18 mouse cellular contexts compared by ENCODE assay signal in the genomic region with DNA sequence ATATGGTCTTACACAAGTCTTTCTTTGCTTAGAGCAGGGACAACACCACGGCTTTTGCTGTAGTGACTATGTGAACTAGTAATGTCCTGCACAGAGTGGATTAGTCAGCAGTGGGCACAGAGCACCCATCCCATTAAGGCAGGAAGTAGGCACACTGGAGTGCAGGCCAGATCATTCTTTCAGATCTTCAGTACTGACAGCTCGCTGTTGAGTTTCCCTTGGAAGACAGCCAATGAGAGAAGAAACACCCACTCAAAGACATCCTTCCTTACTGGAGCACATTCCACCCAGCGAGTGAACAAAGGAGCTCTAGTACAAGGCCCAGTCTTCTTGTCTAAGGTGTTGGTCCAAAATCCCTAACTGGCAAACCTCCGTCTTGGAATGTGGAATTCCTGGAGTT. TPM values are rescaled to one million over a fixed set of nuclear protein-coding genes. Genes with fewer than 3 reads are reported as not detected.
DNase-seq lines count a peak whose midpoint lies in the region; ATAC-seq lines count a peak whose summit lies in the region.
"Had no signal": no experiment of that assay in that cellular context is flagged by ENCODE, and none has a peak within 500 bp of the region (broad histone marks: within the 10 kb centered on the region; RNA-seq: fewer than 3 reads in every experiment).

No protein-coding gene starts in this region.

- ATAC-seq in lung, embryonic 16.5 days (ENCODE audit: low read depth): peak; percentile 63
- ATAC-seq in neural tube, embryonic 15.5 days (ENCODE audit: low FRiP score): no peak
- ATAC-seq: CD4-positive, CD25-positive, alpha-beta regulatory T cell, adult 4 months; midbrain, embryonic 15.5 days had no signal

- peaks cover 5% of the 10 kb centered on the region for H3K4me1 ChIP-seq in lung, embryonic 16.5 days (replicated peaks; ENCODE audit: control insufficient read depth, insufficient read depth, low read length)
- no peaks in the 10 kb centered on the region for H3K4me1 ChIP-seq in neural tube, embryonic 15.5 days
- H3K4me1 ChIP-seq: forebrain, embryonic 12.5 days; heart, embryonic 15.5 days; hindbrain, embryonic 10.5 days; limb, embryonic 12.5 days; liver, embryonic 13.5 days; midbrain, embryonic 15.5 days had no signal

- intact Hi-C loops in left cerebral cortex, postnatal 36 days (cut with DNase I): no loop called here

- peak; percentile 8 for DNase-seq in kidney, postnatal 14 days
- no peak for DNase-seq in kidney, postnatal 10 days
- DNase-seq in NIH3T3 (ENCODE audit: low read depth): peak; percentile 36
- no peak for DNase-seq in left cerebral cortex, postnatal 36 days (ENCODE audit: low spot score in 2 of 2)
- no peak for DNase-seq in urinary bladder, postnatal 4 days (ENCODE audit: low spot score in 2 of 2)
- DNase-seq: adrenal gland, postnatal 25 days; cerebellum, adult 9-11 months; liver, embryonic 13.5 days had no signal

- H3K9ac ChIP-seq in lung, embryonic 16.5 days (ENCODE audit: low read length): no peak overlapping the region
- no peak overlapping the region for H3K9ac ChIP-seq in neural tube, embryonic 15.5 days (replicated peaks)
- H3K9ac ChIP-seq: forebrain, embryonic 12.5 days; heart, embryonic 15.5 days; limb, embryonic 12.5 days; liver, embryonic 13.5 days; midbrain, embryonic 15.5 days had no signal

- no peak overlapping the region for H3K4me3 ChIP-seq in lung, embryonic 16.5 days (ENCODE audit: low read length)
- no peak overlapping the region for H3K4me3 ChIP-seq in neural tube, embryonic 15.5 days (replicated peaks)
- H3K4me3 ChIP-seq: forebrain, embryonic 12.5 days; heart, embryonic 15.5 days; hindbrain, embryonic 10.5 days; left cerebral cortex, adult 2 months; limb, embryonic 12.5 days; liver, embryonic 13.5 days; midbrain, embryonic 15.5 days had no signal

- H3K9me3 ChIP-seq in lung, embryonic 16.5 days (ENCODE audit: control insufficient read depth, low read length): no peaks in the 10 kb centered on the region
- no peaks in the 10 kb centered on the region for H3K9me3 ChIP-seq in neural tube, embryonic 15.5 days (replicated peaks)
- H3K9me3 ChIP-seq: forebrain, embryonic 12.5 days; G1E; heart, embryonic 15.5 days; hindbrain, embryonic 10.5 days; limb, embryonic 12.5 days; liver, embryonic 13.5 days; midbrain, embryonic 15.5 days had no signal

- peaks cover 3% of the 10 kb centered on the region; the same call in 1 of the 2 replicates for H3K36me3 ChIP-seq in lung, embryonic 16.5 days (ENCODE audit: control insufficient read depth, insufficient read depth, low read length)
- no peaks in the 10 kb centered on the region for H3K36me3 ChIP-seq in neural tube, embryonic 15.5 days
- H3K36me3 ChIP-seq: forebrain, embryonic 12.5 days; G1E; heart, embryonic 15.5 days; hindbrain, embryonic 10.5 days; limb, embryonic 12.5 days; liver, embryonic 13.5 days; midbrain, embryonic 15.5 days had no signal

- H3K27ac ChIP-seq in lung, embryonic 16.5 days (ENCODE audit: low read length): peak overlapping the region; percentile 18; the same call in 1 of the 2 replicates
- H3K27ac ChIP-seq in neural tube, embryonic 15.5 days (replicated peaks): no peak overlapping the region
- H3K27ac ChIP-seq: forebrain, embryonic 12.5 days; heart, embryonic 15.5 days; hindbrain, embryonic 10.5 days; left cerebral cortex, adult 2 months; limb, embryonic 12.5 days; liver, embryonic 13.5 days; midbrain, embryonic 15.5 days had no signal

- no peak overlapping the region for H3K4me2 ChIP-seq in lung, embryonic 16.5 days (ENCODE audit: low read depth, low read length)
- no peak overlapping the region for H3K4me2 ChIP-seq in neural tube, embryonic 15.5 days
- H3K4me2 ChIP-seq: forebrain, embryonic 12.5 days; heart, embryonic 15.5 days; limb, embryonic 12.5 days; liver, embryonic 13.5 days; midbrain, embryonic 15.5 days had no signal

- no peaks in the 10 kb centered on the region for H3K27me3 ChIP-seq in lung, embryonic 16.5 days (ENCODE audit: control insufficient read depth, insufficient read depth, low read depth, low read length)
- H3K27me3 ChIP-seq in neural tube, embryonic 15.5 days (replicated peaks): no peaks in the 10 kb centered on the region
- H3K27me3 ChIP-seq: forebrain, embryonic 12.5 days; heart, embryonic 15.5 days; limb, embryonic 12.5 days; liver, embryonic 13.5 days; midbrain, embryonic 15.5 days had no signal

- WGBS in lung, embryonic 16.5 days: 33% methylated on average over 4 of the region's 4 CpGs
- WGBS in neural tube, embryonic 15.5 days: 83% methylated on average over 4 of the region's 4 CpGs

RNA-seq across cellular contexts. Expression of gene Adgrg6, which starts 53.6 kb away (rescaled TPM):
- 25.0 and 27.0 TPM in 2 replicates for polyA plus RNA-seq in lung, embryonic 16.5 days (2015; fragmentation: Nextera tagmentation; extraction: Ambion mirVana)
- 1 to 10 TPM; 2.9 to 3.2 TPM for total RNA-seq in left cerebral cortex, postnatal 36 days (2021)
- 2.0 and 2.4 TPM in 2 replicates for polyA plus RNA-seq in neural tube, embryonic 15.5 days (2015; fragmentation: Nextera tagmentation; extraction: Ambion mirVana)
- polyA plus RNA-seq: CD4-positive, CD25-positive, alpha-beta regulatory T cell, adult 4 months; G1E had no signal

Comparison
In these comparisons a context has a peak if more than half of its experiments do, and no peak if none do; other contexts are left out.
1. DNase-seq: peak in kidney, postnatal 14 days (single experiment) and NIH3T3 (single experiment); none in kidney, postnatal 10 days (single experiment), left cerebral cortex, postnatal 36 days (0 of 2) and urinary bladder, postnatal 4 days (0 of 2).